Mouse (Mus musculus): Measurements from ENCODE around the gene Scgb1a1. TPM values are rescaled to one million over a fixed set of nuclear protein-coding genes. Genes with fewer than 3 reads are reported as not detected.
"Not testable (repeated sequence)": the region's sequence is repeated elsewhere in the genome, so short reads cannot be mapped to it uniquely, and the experiment has no call there.

The Scgb1a1 gene
- not detected in 2 replicates for polyA plus RNA-seq (2015; fragmentation: Nextera tagmentation; extraction: Ambion mirVana)

GRCm38 (mm10) chr19:9087821-9088220 lies at the start of gene Scgb1a1:
Scgb1a1 (minus strand) TSS chr19:9087958.
- Histone ChIP-seq H3K4me1 (replicated peaks; ENCODE audit: control insufficient read depth, insufficient read depth, low read length) (no peaks in the 10 kb centered on the region), H3K4me3 (replicated peaks; ENCODE audit: low read length) (no peak within 1 kb of the TSS), H3K27ac (ENCODE audit: low read length) (no peak within 1 kb of the TSS), H3K9me3 (ENCODE audit: control insufficient read depth, low read length) (no peaks in the 10 kb centered on the region), H3K9ac (replicated peaks; ENCODE audit: low read depth, low read length) (no peak within 1 kb of the TSS), H3K4me2 (ENCODE audit: low read length) (no peak within 1 kb of the TSS), H3K36me3 (ENCODE audit: control insufficient read depth, insufficient read depth) (no peaks in the 10 kb centered on the region), H3K27me3 (replicated peaks; ENCODE audit: control insufficient read depth, insufficient read depth, low read length) (no peaks in the 10 kb centered on the region)
- WGBS, result 82% methylated on average over 4 of the region's 4 CpGs
- ATAC-seq, result no peak

- WGBS, result 95% methylated on average over 1 of the region's 1 CpGs
- Histone ChIP-seq H3K36me3 (ENCODE audit: control insufficient read depth, insufficient read depth) (no peaks in the 10 kb centered on the region), H3K27me3 (replicated peaks; ENCODE audit: control insufficient read depth, insufficient read depth, low read length) (no peaks in the 10 kb centered on the region), H3K4me3 (replicated peaks; ENCODE audit: low read length) (no peak overlapping the region), H3K9me3 (ENCODE audit: control insufficient read depth, low read length) (no peaks in the 10 kb centered on the region), H3K27ac (ENCODE audit: low read length) (no peak overlapping the region), H3K4me2 (ENCODE audit: low read length) (no peak overlapping the region), H3K4me1 (replicated peaks; ENCODE audit: control insufficient read depth, insufficient read depth, low read length) (peaks cover 12% of the 10 kb centered on the region), H3K9ac (replicated peaks; ENCODE audit: low read depth, low read length) (no peak overlapping the region)
- no peak for ATAC-seq
Observed at GRCm38 (mm10) chr19:9137159-9137558, 49.4 kb upstream of the Scgb1a1 start.

DNA sequence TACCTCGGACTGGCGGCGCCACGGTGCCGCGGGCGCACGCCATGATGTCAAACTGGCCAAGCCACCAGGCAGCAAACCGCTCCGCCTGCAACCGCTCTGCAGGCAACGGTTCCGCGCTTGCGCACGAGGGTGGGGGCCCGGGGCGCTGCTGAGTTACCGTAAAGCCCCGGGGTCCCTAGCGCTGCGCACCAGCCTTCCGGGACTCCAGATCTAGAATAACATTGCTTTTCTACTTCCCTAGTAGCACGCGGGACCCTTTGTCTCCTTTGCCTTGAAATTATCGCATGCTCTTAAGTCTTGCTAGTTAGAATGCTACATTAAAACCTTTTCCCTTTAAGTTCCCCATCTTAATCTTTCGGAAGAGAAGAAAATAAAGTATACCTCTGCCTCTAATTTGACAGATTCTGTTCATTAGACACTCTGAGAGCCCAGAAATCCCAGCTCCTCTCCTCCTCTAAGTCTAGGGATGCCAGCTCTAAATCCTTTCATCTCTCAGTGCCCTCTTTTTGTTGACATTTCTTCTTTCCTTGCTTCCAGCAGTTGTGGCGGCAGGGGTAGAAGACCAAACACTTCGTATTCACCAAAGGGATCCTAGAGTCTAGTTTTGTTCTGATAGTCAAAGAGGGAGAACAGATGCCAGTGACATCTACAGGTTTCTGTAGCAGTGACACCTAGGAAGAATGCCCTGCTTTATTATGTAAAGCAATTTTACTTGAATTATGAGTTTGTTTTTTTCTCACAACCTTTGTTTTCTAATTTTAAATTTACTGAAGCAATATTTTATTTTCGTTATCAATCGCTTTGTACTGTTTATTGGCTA lies 48.0 kb upstream of the Scgb1a1 start, which contains the start of gene Asrgl1:
Gene Asrgl1 (minus strand): TSS at position 125 of the 820 bp plus-strand sequence.
- peak within 1 kb of the TSS; percentile 91 for H3K4me2 ChIP-seq (ENCODE audit: low read length)
- peaks cover 12% of the 10 kb centered on the region for H3K4me1 ChIP-seq (replicated peaks; ENCODE audit: control insufficient read depth, insufficient read depth, low read length)
- WGBS, result 10% methylated on average over 31 of the region's 31 CpGs
- H3K9ac ChIP-seq (replicated peaks; ENCODE audit: low read depth, low read length), result peak within 1 kb of the TSS; percentile 74
- no peaks in the 10 kb centered on the region for H3K27me3 ChIP-seq (replicated peaks; ENCODE audit: control insufficient read depth, insufficient read depth, low read length)
- peak within 1 kb of the TSS; percentile 62 for H3K27ac ChIP-seq (ENCODE audit: low read length)
- ATAC-seq, result peak; percentile 99
- no peaks in the 10 kb centered on the region for H3K9me3 ChIP-seq (ENCODE audit: control insufficient read depth, low read length)
- H3K36me3 ChIP-seq (ENCODE audit: control insufficient read depth, insufficient read depth), result no peaks in the 10 kb centered on the region
- peak within 1 kb of the TSS; percentile 73 for H3K4me3 ChIP-seq (replicated peaks; ENCODE audit: low read length)

DNA sequence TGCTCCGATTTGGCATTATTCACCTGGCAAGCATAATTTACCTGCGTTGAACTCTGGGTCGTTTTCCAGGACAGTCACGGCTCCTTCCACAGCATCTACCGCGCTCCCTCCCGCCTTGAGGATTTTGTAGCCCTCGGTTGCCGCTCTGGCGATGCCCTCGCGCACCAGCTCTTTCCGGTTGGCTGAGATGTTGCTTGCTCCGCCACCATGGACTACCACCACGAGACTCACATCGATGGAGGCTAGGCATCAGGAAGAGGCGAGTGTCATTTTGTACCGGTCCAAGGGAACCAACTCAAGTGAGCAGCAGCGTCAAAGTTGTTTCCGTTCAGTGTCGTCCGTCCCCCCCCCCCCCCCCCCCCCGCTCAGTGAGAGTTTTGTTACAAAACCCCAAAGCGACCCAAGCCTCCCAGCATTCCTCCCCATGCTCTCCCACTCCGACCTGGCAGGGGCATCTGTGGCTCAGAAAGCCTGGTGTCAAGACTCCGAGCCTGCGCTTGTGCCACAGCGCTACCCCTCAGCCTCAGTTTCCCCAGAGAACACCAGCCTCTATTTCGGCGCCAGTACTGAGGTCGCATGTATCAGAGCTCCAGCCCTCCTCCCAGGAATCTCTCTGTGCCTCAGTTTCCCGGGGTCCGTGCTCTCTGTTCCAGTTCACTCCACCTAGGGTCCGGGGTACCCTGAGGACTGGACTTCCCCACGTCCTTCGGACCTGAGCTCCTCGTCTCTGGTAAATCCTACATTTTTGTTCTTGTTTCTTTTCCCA lies 47.2 kb upstream of the Scgb1a1 start:
- WGBS, result 1% methylated on average over 32 of the region's 37 CpGs
- Histone ChIP-seq H3K9me3 (ENCODE audit: control insufficient read depth, low read length) (no peaks in the 10 kb centered on the region), H3K4me1 (replicated peaks; ENCODE audit: control insufficient read depth, insufficient read depth, low read length) (peaks cover 12% of the 10 kb centered on the region), H3K36me3 (ENCODE audit: control insufficient read depth, insufficient read depth) (no peaks in the 10 kb centered on the region), H3K27me3 (replicated peaks; ENCODE audit: control insufficient read depth, insufficient read depth, low read length) (no peaks in the 10 kb centered on the region), H3K4me3 (replicated peaks; ENCODE audit: low read length) (peak overlapping the region; percentile 73), H3K9ac (replicated peaks; ENCODE audit: low read depth, low read length) (peak overlapping the region; percentile 74), H3K4me2 (ENCODE audit: low read length) (peak overlapping the region; percentile 91), H3K27ac (ENCODE audit: low read length) (peak overlapping the region; percentile 62)
- peak; percentile 71 for ATAC-seq

- Histone ChIP-seq H3K9me3 (ENCODE audit: control insufficient read depth, low read length) (no peaks in the 10 kb centered on the region), H3K9ac (replicated peaks; ENCODE audit: low read depth, low read length) (no peak overlapping the region), H3K27me3 (replicated peaks; ENCODE audit: control insufficient read depth, insufficient read depth, low read length) (no peaks in the 10 kb centered on the region), H3K36me3 (ENCODE audit: control insufficient read depth, insufficient read depth) (peaks cover 2% of the 10 kb centered on the region; the same call in 1 of the 2 replicates), H3K4me2 (ENCODE audit: low read length) (no peak overlapping the region), H3K27ac (ENCODE audit: low read length) (no peak overlapping the region), H3K4me3 (replicated peaks; ENCODE audit: low read length) (no peak overlapping the region), H3K4me1 (replicated peaks; ENCODE audit: control insufficient read depth, insufficient read depth, low read length) (peaks cover 8% of the 10 kb centered on the region; the same call in 1 of the 2 replicates)
- 58% methylated on average over 1 of the region's 1 CpGs for WGBS
- ATAC-seq, result no peak
Observed at GRCm38 (mm10) chr19:9129996-9130395, 42.2 kb upstream of the Scgb1a1 start.

GRCm38 (mm10) chr19:9128499-9129194 lies 40.9 kb upstream of the Scgb1a1 start:
- Histone ChIP-seq H3K4me1 (replicated peaks; ENCODE audit: control insufficient read depth, insufficient read depth, low read length) (peaks cover 2% of the 10 kb centered on the region; the same call in 1 of the 2 replicates), H3K27ac (ENCODE audit: low read length) (no peak overlapping the region), H3K36me3 (ENCODE audit: control insufficient read depth, insufficient read depth) (peaks cover 2% of the 10 kb centered on the region; the same call in 1 of the 2 replicates), H3K9ac (replicated peaks; ENCODE audit: low read depth, low read length) (no peak overlapping the region), H3K4me3 (replicated peaks; ENCODE audit: low read length) (no peak overlapping the region), H3K4me2 (ENCODE audit: low read length) (no peak overlapping the region), H3K27me3 (replicated peaks; ENCODE audit: control insufficient read depth, insufficient read depth, low read length) (no peaks in the 10 kb centered on the region), H3K9me3 (ENCODE audit: control insufficient read depth, low read length) (no peaks in the 10 kb centered on the region)
- 90% methylated on average over 4 of the region's 4 CpGs for WGBS
- ATAC-seq, result no peak

- H3K9me3 ChIP-seq (ENCODE audit: control insufficient read depth, low read length); ATAC-seq; H3K9ac ChIP-seq (replicated peaks; ENCODE audit: low read depth, low read length); H3K36me3 ChIP-seq (ENCODE audit: control insufficient read depth, insufficient read depth); H3K4me2 ChIP-seq (ENCODE audit: low read length); H3K4me1 ChIP-seq (replicated peaks; ENCODE audit: control insufficient read depth, insufficient read depth, low read length); H3K4me3 ChIP-seq (replicated peaks; ENCODE audit: low read length); H3K27ac ChIP-seq (ENCODE audit: low read length); H3K27me3 ChIP-seq (replicated peaks; ENCODE audit: control insufficient read depth, insufficient read depth, low read length): not testable (repeated sequence)
- WGBS, result 97% methylated on average over 2 of the region's 2 CpGs
Observed at GRCm38 (mm10) chr19:9123986-9124385, 36.2 kb upstream of the Scgb1a1 start.

GRCm38 (mm10) chr19:9122390-9122789 lies 34.6 kb upstream of the Scgb1a1 start:
- Histone ChIP-seq H3K4me3 (replicated peaks; ENCODE audit: low read length) (no peak overlapping the region), H3K9me3 (ENCODE audit: control insufficient read depth, low read length) (no peaks in the 10 kb centered on the region), H3K9ac (replicated peaks; ENCODE audit: low read depth, low read length) (no peak overlapping the region), H3K4me2 (ENCODE audit: low read length) (no peak overlapping the region), H3K27me3 (replicated peaks; ENCODE audit: control insufficient read depth, insufficient read depth, low read length) (no peaks in the 10 kb centered on the region), H3K27ac (ENCODE audit: low read length) (no peak overlapping the region), H3K4me1 (replicated peaks; ENCODE audit: control insufficient read depth, insufficient read depth, low read length) (0 out of 2 replicates have a peak, but pooled peaks cover 2% of the 10 kb centered on the region), H3K36me3 (ENCODE audit: control insufficient read depth, insufficient read depth) (peaks cover 2% of the 10 kb centered on the region; the same call in 1 of the 2 replicates)
- WGBS, result 97% methylated on average over 1 of the region's 1 CpGs
- no peak for ATAC-seq
